Mouse (Mus musculus): ENCODE measurements around the gene Btg3.

Btg3 gene

DNA sequence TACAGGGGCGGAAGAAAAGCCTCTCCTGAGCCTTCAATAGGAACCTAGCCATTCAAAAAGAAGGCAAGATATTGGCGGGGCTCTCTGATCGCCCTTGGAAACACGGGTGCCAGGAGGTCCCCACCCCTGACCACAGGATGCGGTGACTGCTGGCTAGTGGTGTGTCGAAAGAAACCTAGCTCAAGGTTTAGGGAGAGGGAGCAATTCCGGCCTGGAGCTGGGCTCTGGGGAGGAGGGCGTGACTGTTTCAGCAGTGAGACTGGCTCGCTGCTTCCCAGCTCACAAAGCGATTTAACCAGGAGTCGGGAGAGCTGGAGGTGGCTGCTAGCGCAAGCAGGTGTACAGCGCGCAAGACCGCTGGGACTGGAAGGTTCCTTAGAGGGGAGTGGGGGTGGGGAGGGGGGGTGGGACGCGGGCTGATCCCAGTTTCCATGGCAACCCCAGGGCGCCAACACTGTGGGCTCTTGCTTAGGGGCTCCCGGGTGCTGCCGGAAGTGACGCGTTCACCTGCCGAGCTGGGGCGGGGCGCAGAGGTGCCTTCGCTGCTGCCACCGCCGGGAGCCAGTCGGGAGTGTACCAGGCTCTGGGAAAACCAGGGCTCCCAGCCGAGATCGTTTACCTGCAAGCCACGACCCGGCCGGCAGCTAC is 75.7 kb downstream of the Btg3 start, which contains the start of gene Cxadr:
Gene Cxadr, plus strand, starts transcription at position 307 of the 648 bp plus-strand sequence.
- peak; percentile 80 to 83 for DNase-seq (ENCODE audit: low spot score in 2 of 2)

DNA sequence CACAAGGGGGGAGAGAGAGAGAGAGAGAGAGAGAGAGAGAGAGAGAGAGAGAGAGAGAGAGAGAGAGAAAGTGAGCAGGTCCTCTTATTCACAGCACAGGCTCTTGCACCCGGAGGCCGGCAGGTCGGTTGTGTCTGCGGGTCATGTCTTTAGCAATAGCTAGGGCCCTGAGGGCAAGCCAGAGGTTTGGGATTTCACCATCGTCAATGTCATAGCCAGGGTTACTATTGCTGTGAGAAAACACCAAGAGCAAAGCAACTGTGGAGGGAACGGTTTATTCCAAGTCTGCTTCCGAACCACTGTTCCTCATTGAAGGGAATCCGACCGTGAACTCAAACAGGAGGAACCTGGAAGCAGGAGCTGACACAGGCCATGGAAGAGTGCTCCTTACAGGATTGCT is 80.9 kb downstream of the Btg3 start:
- no peak for DNase-seq (ENCODE audit: low spot score in 2 of 2)

DNA sequence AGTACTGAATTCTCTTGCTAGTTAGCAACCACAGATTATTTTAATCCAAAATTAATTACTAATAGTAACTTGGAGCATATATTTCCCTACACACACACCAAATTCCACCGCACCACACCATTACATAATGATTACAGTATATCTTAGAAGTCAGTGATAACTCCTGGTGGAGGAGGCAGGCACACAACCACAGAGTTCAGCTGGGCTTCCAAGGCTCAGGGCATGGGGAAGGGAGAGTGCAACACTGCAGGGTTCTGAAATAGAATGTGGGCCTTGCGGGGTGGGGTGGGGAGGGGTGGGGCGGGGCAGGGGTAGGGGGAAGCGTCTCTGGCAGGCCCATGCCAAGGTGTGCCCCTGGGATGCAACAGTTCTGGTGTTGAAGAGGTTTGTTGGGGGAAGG is 81.4 kb downstream of the Btg3 start:
- DNase-seq (ENCODE audit: low spot score in 2 of 2): no peak

DNA sequence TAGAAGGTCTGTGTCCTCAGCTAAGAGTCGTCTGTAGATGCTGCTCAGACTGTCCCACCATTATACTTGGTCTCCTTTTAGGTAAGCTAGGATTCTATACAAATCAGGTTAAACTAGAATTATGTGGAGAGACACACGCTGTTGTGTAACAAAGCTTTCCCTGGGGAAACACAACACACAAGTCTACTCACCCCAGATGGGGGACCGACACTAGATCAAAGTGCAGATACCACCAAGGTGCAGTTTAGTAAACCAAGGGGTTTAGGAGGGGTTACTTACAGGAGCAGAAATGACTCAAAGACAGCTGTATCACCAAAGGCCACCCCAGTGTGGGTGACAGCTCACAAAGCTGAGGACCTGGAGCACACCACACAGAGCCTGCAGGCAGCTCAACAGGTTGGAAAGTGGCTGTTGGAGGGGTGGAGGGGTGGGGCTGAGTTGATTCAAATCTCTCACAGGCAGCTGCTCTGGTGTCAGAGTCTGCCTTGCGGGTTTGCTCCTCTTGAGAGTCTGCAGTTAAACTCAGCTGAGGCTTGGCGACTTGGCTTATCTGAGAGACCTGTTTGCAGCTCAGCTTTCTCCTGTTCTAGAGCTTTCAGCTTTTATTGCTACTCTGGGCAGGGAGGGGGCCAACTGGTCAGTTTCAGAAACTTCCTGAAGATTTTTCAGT is 82.3 kb downstream of the Btg3 start:
- no peak for DNase-seq (ENCODE audit: low spot score in 2 of 2)

DNA sequence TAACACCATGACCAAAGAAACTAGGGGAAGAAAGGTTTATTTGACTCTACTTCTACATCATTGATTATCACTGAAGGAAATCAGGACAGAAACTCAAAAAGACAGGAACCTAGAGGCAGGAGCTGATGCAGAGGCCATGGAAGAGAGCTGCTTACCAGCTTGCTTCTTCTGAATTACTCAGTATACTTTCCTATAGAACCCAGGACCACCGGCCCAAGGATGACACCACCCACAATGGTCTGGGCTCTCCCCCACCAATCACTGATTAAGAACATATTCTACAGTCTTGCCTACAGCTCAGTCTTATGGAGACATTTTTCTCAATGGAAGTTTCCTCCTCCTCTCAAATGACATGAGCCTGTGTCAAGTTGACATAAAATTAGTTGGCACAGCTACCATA is 82.9 kb downstream of the Btg3 start:
- DNase-seq (ENCODE audit: low spot score in 2 of 2): no peak

DNA sequence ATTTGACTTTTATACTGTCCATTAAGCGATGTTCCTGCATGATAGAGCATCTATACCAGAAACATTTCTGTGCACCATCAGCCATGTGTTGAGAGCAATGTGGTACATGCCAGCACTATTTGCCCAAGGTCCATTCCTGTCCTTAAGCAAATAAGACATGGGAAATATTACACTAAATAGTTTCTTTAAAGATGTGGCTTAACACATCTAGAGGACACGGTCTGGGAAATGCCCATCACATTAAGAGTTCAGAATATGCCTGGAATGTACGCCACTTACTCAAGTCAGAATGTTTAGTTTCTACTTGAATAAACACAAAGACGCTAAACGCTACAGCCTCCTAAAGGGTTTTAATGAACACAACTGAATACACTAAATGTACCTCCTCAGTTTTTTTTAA is 93.8 kb downstream of the Btg3 start:
- no peak for DNase-seq (ENCODE audit: low spot score in 2 of 2)

Data from frontal cortex, postnatal 10 days (tissue).